26 mouse cellular contexts compared by ENCODE assay signal in the genomic region with DNA sequence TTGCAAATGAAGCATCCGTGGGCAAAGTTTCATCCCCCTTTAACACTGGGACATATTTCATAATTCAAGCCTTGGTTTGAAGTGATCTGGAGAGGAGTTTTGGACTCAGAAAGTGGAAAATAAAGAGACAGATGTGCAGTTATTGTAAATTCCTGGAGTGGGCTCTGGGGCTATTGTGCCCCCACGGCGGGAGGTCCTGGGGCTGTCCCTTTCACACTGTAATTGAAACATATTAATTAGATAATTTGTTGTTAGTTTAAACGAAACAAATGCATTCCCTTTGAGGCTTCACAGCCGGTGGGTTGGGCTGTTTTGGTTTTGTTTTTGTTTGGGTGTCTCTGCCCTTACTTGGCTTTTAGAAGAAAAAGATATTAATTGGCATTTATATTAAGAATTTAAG. TPM values are rescaled to one million over a fixed set of nuclear protein-coding genes. Genes with fewer than 3 reads are reported as not detected.
DNase-seq lines count a peak whose midpoint lies in the region; ATAC-seq and TF ChIP-seq lines count a peak whose summit lies in the region.
"Had no signal": no experiment of that assay in that cellular context is flagged by ENCODE, and none has a peak within 500 bp of the region (broad histone marks: within the 10 kb centered on the region; RNA-seq: fewer than 3 reads in every experiment).

No protein-coding gene starts in this region.

- DNase-seq in forebrain, embryonic 14.5 days (ENCODE audit: low spot score), result peak; percentile 18
- no peak for DNase-seq in forebrain, postnatal 0 days
- DNase-seq in CH12.LX (ENCODE audit: extremely low read depth), result no peak
- no peak for DNase-seq in spleen, postnatal 4 days (ENCODE audit: low spot score in 2 of 2)
- DNase-seq in left cerebral cortex, adult 9 months (ENCODE audit: low spot score in 2 of 2), result no peak
- DNase-seq: adrenal gland, adult 2 months; cerebellum, adult 8-10 months; gastrocnemius, postnatal 14 days; heart, adult 2 months; heart, postnatal 36 days; lung, embryonic 14.5 days; lung, postnatal 36 days; right cerebral cortex, postnatal 14 days; spleen, adult 18-20 months; thymus, postnatal 14 days had no signal

- H3K36me3 ChIP-seq in forebrain, embryonic 14.5 days (ENCODE audit: control insufficient read depth, insufficient read depth, low read length), result no peaks in the 10 kb centered on the region
- no peaks in the 10 kb centered on the region for H3K36me3 ChIP-seq in forebrain, postnatal 0 days (ENCODE audit: insufficient read depth)
- H3K36me3 ChIP-seq in CH12.LX (replicated peaks in 1 of 2; ENCODE audit: control insufficient read depth in 1 of 2, insufficient read depth in 1 of 2, low read length in 1 of 2), result no peaks in the 10 kb centered on the region
- no peaks in the 10 kb centered on the region for H3K36me3 ChIP-seq in hindbrain, embryonic 15.5 days
- H3K36me3 ChIP-seq in neural tube, embryonic 12.5 days, result no peaks in the 10 kb centered on the region
- H3K36me3 ChIP-seq: embryonic facial prominence, embryonic 13.5 days; intestine, embryonic 15.5 days; limb, embryonic 12.5 days; liver, embryonic 12.5 days had no signal

- H3K4me1 ChIP-seq in forebrain, embryonic 14.5 days (ENCODE audit: control insufficient read depth, insufficient read depth, low read length), result no peaks in the 10 kb centered on the region
- H3K4me1 ChIP-seq in forebrain, postnatal 0 days (ENCODE audit: insufficient read depth), result no peaks in the 10 kb centered on the region
- H3K4me1 ChIP-seq in CH12.LX (ENCODE audit: control insufficient read depth in 1 of 2, insufficient read depth in 2 of 2), result peaks cover 5 to 57% of the 10 kb centered on the region in 2 experiments
- H3K4me1 ChIP-seq in hindbrain, embryonic 15.5 days (replicated peaks), result peaks cover 4% of the 10 kb centered on the region
- H3K4me1 ChIP-seq in neural tube, embryonic 12.5 days, result peaks cover 27% of the 10 kb centered on the region
- H3K4me1 ChIP-seq: liver, embryonic 12.5 days had no signal

- no peak overlapping the region for H3K4me3 ChIP-seq in forebrain, embryonic 14.5 days (ENCODE audit: low read depth, low read length)
- H3K4me3 ChIP-seq in forebrain, postnatal 0 days (ENCODE audit: low read depth, low read length), result no peak overlapping the region
- H3K4me3 ChIP-seq in CH12.LX (replicated peaks in 1 of 3; ENCODE audit: low read depth in 2 of 3, low read length in 2 of 3, poor library complexity in 1 of 3), result no peak overlapping the region
- H3K4me3 ChIP-seq in hindbrain, embryonic 15.5 days, result no peak overlapping the region
- H3K4me3 ChIP-seq in neural tube, embryonic 12.5 days, result no peak overlapping the region
- H3K4me3 ChIP-seq: embryonic facial prominence, embryonic 13.5 days; heart, adult 2 months; intestine, embryonic 15.5 days; limb, embryonic 12.5 days; liver, embryonic 12.5 days had no signal

- WGBS in forebrain, embryonic 14.5 days, result 0% methylated on average over 5 of the region's 5 CpGs
- 1% methylated on average over 5 of the region's 5 CpGs for WGBS in forebrain, postnatal 0 days
- WGBS in hindbrain, embryonic 15.5 days, result 3% methylated on average over 5 of the region's 5 CpGs
- 4% methylated on average over 5 of the region's 5 CpGs for WGBS in neural tube, embryonic 12.5 days

- no peak overlapping the region for H3K4me2 ChIP-seq in forebrain, embryonic 14.5 days (ENCODE audit: low read length)
- H3K4me2 ChIP-seq in forebrain, postnatal 0 days (ENCODE audit: low read depth), result no peak overlapping the region
- peak overlapping the region; percentile 86 for H3K4me2 ChIP-seq in CH12.LX (ENCODE audit: insufficient read depth, low read depth, poor library complexity, severe bottlenecking)
- H3K4me2 ChIP-seq in hindbrain, embryonic 15.5 days, result 0 out of 2 replicates have a peak overlapping the region, but pooled peaks have one; percentile 3
- H3K4me2 ChIP-seq in neural tube, embryonic 12.5 days (replicated peaks), result peak overlapping the region; percentile 33; the same call in 1 of the 2 replicates
- H3K4me2 ChIP-seq: embryonic facial prominence, embryonic 13.5 days; intestine, embryonic 15.5 days; limb, embryonic 12.5 days; liver, embryonic 12.5 days; lung, embryonic 14.5 days had no signal

- peaks cover 83% of the 10 kb centered on the region for H3K27me3 ChIP-seq in forebrain, embryonic 14.5 days (replicated peaks; ENCODE audit: control insufficient read depth, insufficient read depth, low read length)
- H3K27me3 ChIP-seq in forebrain, postnatal 0 days (ENCODE audit: insufficient read depth, low read length), result peaks cover 78% of the 10 kb centered on the region
- no peaks in the 10 kb centered on the region for H3K27me3 ChIP-seq in CH12.LX (replicated peaks)
- H3K27me3 ChIP-seq in hindbrain, embryonic 15.5 days, result peaks cover 44% of the 10 kb centered on the region
- H3K27me3 ChIP-seq in neural tube, embryonic 12.5 days (replicated peaks), result peaks cover 22% of the 10 kb centered on the region

- TF ChIP-seq POLR2A in CH12.LX (IDR thresholded peaks at IDR 0.05; ENCODE audit: low read depth, low read length), result no peak

- H3K79me2 ChIP-seq in CH12.LX (replicated peaks; ENCODE audit: control insufficient read depth, extremely low read depth, insufficient read depth, poor library complexity, severe bottlenecking), result no peaks in the 10 kb centered on the region

- dilution Hi-C loops in CH12.LX (cut with MboI; ENCODE audit: extremely low pct_ligation_motif_present, extremely low pct_unique_long_range_greater_than_20kb, low sequenced_read_pairs), result no loop called here

- H3K9me3 ChIP-seq in forebrain, embryonic 14.5 days (replicated peaks; ENCODE audit: control insufficient read depth, low read length), result no peaks in the 10 kb centered on the region
- H3K9me3 ChIP-seq in forebrain, postnatal 0 days (ENCODE audit: low read length), result no peaks in the 10 kb centered on the region
- H3K9me3 ChIP-seq in CH12.LX (replicated peaks; ENCODE audit: low read length), result peaks cover 13% of the 10 kb centered on the region
- H3K9me3 ChIP-seq in hindbrain, embryonic 15.5 days, result no peaks in the 10 kb centered on the region
- no peaks in the 10 kb centered on the region for H3K9me3 ChIP-seq in neural tube, embryonic 12.5 days
- H3K9me3 ChIP-seq: embryonic facial prominence, embryonic 13.5 days; intestine, embryonic 15.5 days; limb, embryonic 12.5 days; liver, embryonic 12.5 days had no signal

- no peak for TF ChIP-seq RAD21 in CH12.LX (IDR thresholded peaks at IDR 0.05; ENCODE audit: low read depth, low read length)

- TF ChIP-seq EP300 in CH12.LX (IDR thresholded peaks at IDR 0.05; ENCODE audit: low read length), result no peak

- no peak overlapping the region for H3K9ac ChIP-seq in forebrain, embryonic 14.5 days (ENCODE audit: low read length)
- H3K9ac ChIP-seq in forebrain, postnatal 0 days, result no peak overlapping the region
- H3K9ac ChIP-seq in CH12.LX (ENCODE audit: insufficient read depth, low read depth), result no peak overlapping the region
- no peak overlapping the region for H3K9ac ChIP-seq in hindbrain, embryonic 15.5 days
- H3K9ac ChIP-seq in neural tube, embryonic 12.5 days, result no peak overlapping the region
- H3K9ac ChIP-seq: embryonic facial prominence, embryonic 13.5 days; intestine, embryonic 15.5 days; limb, embryonic 12.5 days; liver, embryonic 12.5 days; lung, embryonic 14.5 days had no signal

- H3K27ac ChIP-seq in forebrain, embryonic 14.5 days (ENCODE audit: low read depth, low read length), result no peak overlapping the region
- H3K27ac ChIP-seq in forebrain, postnatal 0 days (ENCODE audit: low read depth, low read length), result no peak overlapping the region
- no peak overlapping the region for H3K27ac ChIP-seq in CH12.LX (ENCODE audit: insufficient read depth, low read depth)
- H3K27ac ChIP-seq in hindbrain, embryonic 15.5 days (replicated peaks), result no peak overlapping the region; the same call in 1 of the 2 replicates
- H3K27ac ChIP-seq in neural tube, embryonic 12.5 days, result no peak overlapping the region
- H3K27ac ChIP-seq: embryonic facial prominence, embryonic 13.5 days; heart, adult 2 months; intestine, embryonic 15.5 days; limb, embryonic 12.5 days; liver, embryonic 12.5 days had no signal

- no peak for TF ChIP-seq CTCF in forebrain, postnatal 0 days (IDR thresholded peaks at IDR 0.05; ENCODE audit: low read depth)
- TF ChIP-seq CTCF in CH12.LX (conservative IDR thresholded peaks at IDR 0.05 in 1 of 2, IDR thresholded peaks at IDR 0.05 in 1 of 2; ENCODE audit: low read depth in 2 of 2, low read length in 2 of 2), result no peak

- no peak for ATAC-seq in forebrain, embryonic 14.5 days
- no peak for ATAC-seq in forebrain, postnatal 0 days
- ATAC-seq in hindbrain, embryonic 15.5 days (ENCODE audit: low FRiP score, low read depth), result no peak
- ATAC-seq in neural tube, embryonic 12.5 days (ENCODE audit: low FRiP score, low read depth), result no peak
- ATAC-seq: intestine, embryonic 15.5 days; liver, embryonic 12.5 days had no signal

- in situ Hi-C loops in CH12.LX (cut with MboI; ENCODE audit: low pct_ligation_motif_present, low pct_unique_long_range_greater_than_20kb, low sequenced_read_pairs), result no loop called here

TF ChIP-seq in CH12.LX, 34 proteins besides CTCF, POLR2A, EP300 and RAD21:
- TF ChIP-seq USF1 (IDR thresholded peaks at IDR 0.05; ENCODE audit: low read depth, low read length) (no peak), SIN3A (IDR thresholded peaks at IDR 0.05; ENCODE audit: low read length) (no peak)

RNA-seq across cellular contexts. Expression of a gene that starts 6.0 kb away (rescaled TPM):
- polyA plus RNA-seq in forebrain, embryonic 14.5 days (2014; fragmentation: Nextera tagmentation; extraction: Ambion mirVana), result 2.2 and 2.5 TPM in 2 replicates
- 2.5 and 8.7 TPM in 2 replicates for total RNA-seq in forebrain, postnatal 0 days (2014; rRNA removed)
- 0.47 and 2.0 TPM in 2 replicates for polyA plus RNA-seq in forebrain, postnatal 0 days (2015; fragmentation: Nextera tagmentation; extraction: Ambion mirVana)
- total RNA-seq in CH12.LX (2012; rRNA removed), result not detected in 2 replicates
- total RNA-seq in CH12.LX (2014; rRNA removed), result not detected in 2 replicates
- polyA plus RNA-seq in CH12.LX (2012; ENCODE audit: insufficient read length, low read depth), result not detected in 2 replicates
- 6.9 and 7.9 TPM in 2 replicates for polyA plus RNA-seq in hindbrain, embryonic 15.5 days (2015; fragmentation: Nextera tagmentation; extraction: Ambion mirVana)
- polyA plus RNA-seq in neural tube, embryonic 12.5 days (2016; fragmentation: Nextera tagmentation; extraction: Ambion mirVana), result 8.5 and 9.7 TPM in 2 replicates
- total RNA-seq: adrenal gland, adult 2 months; gastrocnemius, postnatal 14 days; heart, adult 2 months; heart, postnatal 36 days; megakaryocyte-erythroid progenitor cell, adult 5-6 weeks had no signal
- polyA plus RNA-seq: adrenal gland, adult 2 months; C2C12; heart, adult 2 months; heart, embryonic 14.5 days; intestine, embryonic 15.5 days; large intestine, adult 2 months; limb, embryonic 12.5 days; liver, embryonic 12.5 days; lung, embryonic 14.5 days; stomach, embryonic 16.5 days had no signal

Comparison
In these comparisons a context has a peak if more than half of its experiments do, and no peak if none do; other contexts are left out.
1. H3K4me2 ChIP-seq: peak in CH12.LX (single experiment), hindbrain, embryonic 15.5 days (single experiment) and neural tube, embryonic 12.5 days (single experiment); none in forebrain, embryonic 14.5 days (single experiment) and forebrain, postnatal 0 days (single experiment).